Mouse (Mus musculus): ENCODE measurements around the gene Tmem191c.

DNA sequence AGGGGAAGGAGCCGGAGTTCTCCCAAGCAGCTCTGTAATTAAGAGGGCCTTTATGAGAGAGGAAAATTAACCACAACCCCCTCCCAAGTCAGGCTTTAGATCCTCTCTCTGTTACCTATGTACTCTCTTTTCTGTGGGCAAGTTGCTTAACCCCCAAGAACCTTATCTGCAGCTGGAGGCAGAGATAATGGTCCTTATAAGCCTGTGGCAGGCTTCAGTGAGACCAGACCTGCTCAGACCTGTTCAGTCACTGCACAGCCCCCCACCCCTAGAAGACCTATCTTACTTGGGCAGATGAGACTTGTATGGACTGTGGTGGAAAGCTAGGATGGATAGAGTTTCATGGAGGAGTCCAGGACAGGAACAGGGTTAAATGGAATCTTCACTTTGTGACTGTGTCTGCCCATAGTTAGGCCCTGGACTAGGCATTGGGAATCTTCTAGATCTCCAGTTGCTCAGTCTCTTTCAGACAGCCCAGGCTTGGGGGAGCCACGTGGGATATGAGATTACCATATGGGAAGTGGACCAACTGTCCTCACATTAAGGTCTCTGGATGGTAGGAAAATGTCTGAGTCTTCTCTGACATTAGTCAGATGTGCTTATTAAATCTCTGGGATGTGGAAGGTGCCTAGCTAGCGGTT is 23.7 kb upstream of the Tmem191c start:
- no peak for TF ChIP-seq POLR2A (IDR thresholded peaks at IDR 0.05; ENCODE audit: insufficient read depth, low read length)
- TF ChIP-seq CTCF (IDR thresholded peaks at IDR 0.05; ENCODE audit: low read depth, low read length) = no peak
